Mouse (Mus musculus) cortical plate, adult 2 months (tissue): ENCODE data around the gene Srp68.

Experiments
- CTCF ChIP-seq: fragments of 200-500 bp; IDR thresholded peaks from 2 replicates; pipeline ENCODE4 v1.5.1; 2011; ENCODE audit warnings: mild to moderate bottlenecking, control low read depth, low read length; ENCODE audit not compliant: insufficient read depth; ENCODE audit errors: extremely low read depth
- POLR2A ChIP-seq: fragments of 200-500 bp; IDR thresholded peaks from 2 replicates; pipeline ENCODE4 v1.6.1; 2011; ENCODE audit warnings: mild to moderate bottlenecking, low read length, control low read depth; ENCODE audit not compliant: insufficient read depth; ENCODE audit errors: extremely low read depth

- TF ChIP-seq CTCF (no peak), POLR2A (no peak)
Observed at GRCm38 (mm10) chr11:116307762-116308531, 33.9 kb upstream of the Srp68 start.
